Mouse (Mus musculus): ENCODE data around the gene Adig.

GRCm38 (mm10) chr2:158503671-158504070 is 1.3 kb downstream of the Adig start:
- TF ChIP-seq CTCF (IDR thresholded peaks at IDR 0.05; ENCODE audit: low read depth) (no peak), EP300 (optimal IDR thresholded peaks at IDR 0.05) (no peak)
